Mouse (Mus musculus) left cerebral cortex, adult 8-10 months (tissue): ENCODE data around the gene Fgl2. TPM values are rescaled to one million over a fixed set of nuclear protein-coding genes. Genes with fewer than 3 reads are reported as not detected.

Source experiments
- total RNA-seq, 4 experiments: library from RNA; stranded (reverse); gene quantifications; 2 replicates each; pipeline ENCODE4 v1.2.4; 2022

The Fgl2 gene
- total RNA-seq, 4 experiments from 2014 or later, result 1.5 to 3.0 (median 2.0) TPM

Other genes starting within 250 kb of the Fgl2 start
- gene Gsap, start 186.4 kb upstream of the Fgl2 start, total RNA-seq, result 1 to 10 TPM; 5.5 to 9.1 (median 7.4) TPM
- under 1 TPM; 0.09 to 0.44 (median 0.38) TPM for gene Ccdc146, start 52.0 kb downstream of the Fgl2 start, total RNA-seq
- 10 to 100 TPM; 12.7 to 13.4 (median 12.7) TPM for gene Fam185a, start 52.3 kb downstream of the Fgl2 start, total RNA-seq
- gene Lrrc17, start 170.9 kb downstream of the Fgl2 start, total RNA-seq, result under 1 TPM; 0.44 to 0.93 (median 0.54) TPM